Mouse (Mus musculus) stomach, postnatal 0 days (tissue): ENCODE data around the gene Ttc30a2. TPM values are rescaled to one million over a fixed set of nuclear protein-coding genes. Genes with fewer than 3 reads are reported as not detected.

Experiments
- ATAC-seq: fragments of 200-750 bp; cut with Nextera tagmentation; 2 replicates; pipeline ENCODE4 v1.8.0; 2017; ENCODE audit not compliant: low FRiP score, low TSS enrichment
- DNase-seq: peaks from one replicate; pipeline ENCODE4 v3.0.0-alpha.2; 2016; ENCODE audit warnings: low spot score
- H3K27ac ChIP-seq: fragments of 300-500 bp; sonication (generic); replicated peaks from 2 replicates; pipeline ENCODE4 v1.5.1; 2014; ENCODE audit warnings: mild to moderate bottlenecking, control low read depth
- H3K27me3 ChIP-seq: fragments of 300-500 bp; sonication (generic); 2 replicates; pipeline ENCODE4 v1.6.1; 2014; ENCODE audit warnings: low read length; ENCODE audit not compliant: control insufficient read depth, insufficient read depth
- H3K36me3 ChIP-seq: fragments of 300-500 bp; sonication (generic); 2 replicates; pipeline ENCODE4 v1.6.1; 2014; ENCODE audit warnings: low read length, mixed read lengths; ENCODE audit not compliant: control insufficient read depth, insufficient read depth
- H3K4me1 ChIP-seq: fragments of 300-500 bp; sonication (generic); replicated peaks from 2 replicates; pipeline ENCODE4 v1.6.1; 2014; ENCODE audit warnings: antibody characterized with exemption; ENCODE audit not compliant: control insufficient read depth, insufficient read depth
- H3K4me2 ChIP-seq: fragments of 300-500 bp; sonication (generic); replicated peaks from 2 replicates; pipeline ENCODE4 v1.6.1; 2014; ENCODE audit warnings: low read depth, mild to moderate bottlenecking, control low read depth, moderate library complexity
- H3K4me3 ChIP-seq: fragments of 300-500 bp; sonication (generic); 2 replicates; pipeline ENCODE4 v1.5.1; 2014; ENCODE audit warnings: low read depth, low read length, control low read depth
- H3K9ac ChIP-seq: fragments of 300-500 bp; sonication (generic); 2 replicates; pipeline ENCODE4 v1.6.1; 2014; ENCODE audit warnings: mild to moderate bottlenecking, low read length, control low read depth, mixed read lengths
- H3K9me3 ChIP-seq: fragments of 300-500 bp; sonication (generic); 2 replicates; pipeline ENCODE4 v1.6.1; 2016; ENCODE audit warnings: low read length; ENCODE audit not compliant: control insufficient read depth
- CTCF ChIP-seq: IDR thresholded peaks from 2 replicates; pipeline ENCODE4 v1.5.1; 2016; ENCODE audit warnings: antibody characterized with exemption, low read depth, mild to moderate bottlenecking, moderate library complexity
- EP300 ChIP-seq: optimal IDR thresholded peaks from 2 replicates; pipeline ENCODE3; 2016; ENCODE audit warnings: antibody characterized with exemption
- WGBS: fragments of 180-500 bp; shearing (Covaris S2); extraction: QIAGEN DNeasy Blood & Tissue Kit; methylation state at CpG from one replicate; pipeline ENCODE4 v1.1.7; 2014; 5-methylcytosine and 5-hydroxymethylcytosine counted together
- polyA plus RNA-seq: library from polyadenylated mRNA; unstranded; fragments of >200 nt; fragmentation: Nextera tagmentation; extraction: Ambion mirVana; gene quantifications from 2 replicates; pipeline ENCODE4 v1.2.1, GENCODE M21; 2015

The Ttc30a2 gene
- polyA plus RNA-seq, 1 experiment from 2014 or later = 0.27 TPM

DNA sequence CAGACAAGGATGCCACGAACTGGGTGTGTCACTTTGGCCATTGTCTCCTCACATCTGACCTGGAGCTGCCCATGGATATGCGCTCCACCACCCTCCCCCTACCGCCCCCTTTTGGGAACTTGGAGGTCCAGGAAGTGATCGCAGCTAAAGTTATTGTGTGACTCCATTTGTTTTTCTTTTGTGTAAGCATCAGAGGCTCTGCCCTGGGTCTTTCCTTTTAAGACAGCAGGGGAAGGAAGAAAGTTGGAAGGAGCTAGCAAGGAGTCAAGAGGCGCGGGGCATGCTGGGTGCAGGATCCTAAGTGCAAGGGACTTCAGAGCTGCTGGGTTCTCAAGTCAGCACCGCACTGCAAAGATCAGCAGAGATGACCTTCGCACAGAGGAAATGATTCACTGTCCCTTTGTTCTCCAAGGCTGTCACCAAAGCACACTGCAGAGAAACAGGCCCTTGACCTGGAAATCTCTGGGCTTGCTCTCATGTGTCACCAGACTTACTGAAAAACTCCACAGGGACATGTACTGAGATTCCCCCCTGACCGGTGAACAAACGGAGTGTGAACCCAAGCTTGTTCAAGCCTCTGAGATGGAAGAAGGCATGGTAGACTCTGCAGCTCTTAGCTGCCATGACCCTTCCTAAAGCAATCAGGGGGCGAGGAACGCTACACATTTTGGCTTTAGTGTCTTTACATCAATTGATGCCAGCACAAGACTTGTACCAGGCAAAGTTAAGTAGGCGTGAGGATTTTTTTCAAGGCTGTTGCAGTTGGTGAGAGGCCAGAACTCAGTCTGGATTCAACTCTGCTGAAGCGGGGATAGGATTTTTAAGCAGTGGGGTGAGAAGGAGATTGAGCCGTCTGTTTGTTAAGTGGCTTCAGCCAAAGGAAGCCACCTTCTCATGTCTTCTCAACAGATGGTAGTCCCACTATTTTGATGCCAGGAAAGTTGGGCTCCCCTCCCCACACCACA is 17.3 kb downstream of the Ttc30a2 start:
- no peaks in the 10 kb centered on the region for H3K9me3 ChIP-seq
- 56% methylated on average over 15 of the region's 15 CpGs for WGBS
- H3K4me1 ChIP-seq = peaks cover 10% of the 10 kb centered on the region
- no peaks in the 10 kb centered on the region for H3K27me3 ChIP-seq
- no peak for TF ChIP-seq EP300
- no peak for TF ChIP-seq CTCF
- peak overlapping the region; percentile 53 for H3K27ac ChIP-seq
- H3K36me3 ChIP-seq = no peaks in the 10 kb centered on the region
- peak overlapping the region; percentile 34; the same call in 1 of the 2 replicates for H3K4me2 ChIP-seq
- DNase-seq (peak; percentile 42), ATAC-seq (peak; percentile 64)
- no peak overlapping the region for H3K4me3 ChIP-seq
- 0 out of 2 replicates have a peak overlapping the region, but pooled peaks have one; percentile 24 for H3K9ac ChIP-seq

DNA sequence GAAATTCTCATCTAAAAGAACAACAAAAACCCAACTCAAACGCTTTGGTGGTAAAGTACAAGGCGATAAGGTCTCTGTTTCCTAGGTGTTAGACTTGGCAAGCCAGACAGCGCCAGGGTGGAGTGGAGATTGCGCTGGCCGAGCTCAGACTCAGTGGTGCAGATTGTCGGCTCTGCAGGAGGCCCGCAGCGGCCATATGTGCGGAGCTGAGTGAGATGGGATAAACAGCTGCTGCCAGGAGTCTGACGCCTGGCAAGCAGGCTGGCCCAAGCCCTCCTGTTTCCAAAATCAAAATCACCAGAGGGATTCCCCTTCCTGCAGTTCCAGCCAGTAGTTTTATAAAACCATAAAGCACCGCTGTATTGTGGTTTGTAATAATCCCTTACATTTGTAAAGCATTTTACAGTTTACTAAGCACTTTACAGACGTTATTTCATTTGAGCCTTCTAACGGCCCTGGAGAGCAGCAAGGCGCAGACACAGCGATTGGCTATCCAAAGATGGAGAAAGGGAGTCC is 18.1 kb downstream of the Ttc30a2 start:
- 13% methylated on average over 15 of the region's 15 CpGs for WGBS
- no peak overlapping the region for H3K4me3 ChIP-seq

DNA sequence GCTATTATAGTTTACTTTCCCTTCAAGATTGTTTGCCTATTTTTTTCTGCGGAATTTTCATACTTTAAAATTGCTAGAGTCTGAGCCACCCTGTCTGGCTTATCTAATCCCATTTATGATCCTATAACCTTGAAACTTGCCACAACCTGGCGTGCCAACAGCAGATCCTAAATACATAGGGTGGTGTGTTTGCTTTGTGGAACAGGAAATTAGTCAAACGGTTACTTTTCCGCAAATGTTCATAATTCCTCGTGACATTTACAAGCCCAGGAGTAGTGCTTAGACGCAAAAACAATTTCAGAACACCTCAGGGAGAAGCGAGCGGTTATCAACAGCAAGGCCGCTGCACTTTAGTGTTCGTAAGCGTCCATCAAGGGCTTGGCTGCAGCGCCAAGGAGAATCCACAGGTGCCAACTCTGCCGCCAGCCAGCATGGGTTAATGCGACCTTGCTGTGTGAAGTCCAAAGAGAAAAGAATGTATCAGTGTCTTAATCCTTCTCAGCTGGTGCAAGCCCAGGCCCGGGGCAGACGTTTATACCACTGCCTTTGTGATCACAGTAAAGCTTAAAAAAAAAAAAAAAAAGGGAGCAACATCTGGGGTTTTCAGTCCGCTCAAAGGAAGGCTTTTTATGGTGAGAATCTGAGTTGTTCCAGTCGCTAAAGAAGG is 18.7 kb downstream of the Ttc30a2 start:
- Histone ChIP-seq H3K4me3 (no peak overlapping the region), H3K27me3 (no peaks in the 10 kb centered on the region), H3K9ac (0 out of 2 replicates have a peak overlapping the region, but pooled peaks have one; percentile 0), H3K4me1 (peaks cover 10% of the 10 kb centered on the region), H3K27ac (peak overlapping the region; percentile 53), H3K36me3 (no peaks in the 10 kb centered on the region), H3K9me3 (no peaks in the 10 kb centered on the region), H3K4me2 (peak overlapping the region; percentile 15)
- TF ChIP-seq EP300 (no peak), CTCF (no peak)
- WGBS = 27% methylated on average over 18 of the region's 18 CpGs
- peak; percentile 34 for DNase-seq
- ATAC-seq = no peak

More for the DNA sequence above, 18.1 kb downstream of the Ttc30a2 start:
- no peaks in the 10 kb centered on the region for H3K9me3 ChIP-seq
- H3K4me1 ChIP-seq = peaks cover 10% of the 10 kb centered on the region
- peak overlapping the region; percentile 53 for H3K27ac ChIP-seq
- DNase-seq = peak; percentile 42
- peak overlapping the region; percentile 34; the same call in 1 of the 2 replicates for H3K4me2 ChIP-seq
- H3K9ac ChIP-seq = 0 out of 2 replicates have a peak overlapping the region, but pooled peaks have one; percentile 24
- TF ChIP-seq CTCF = no peak
- no peak for TF ChIP-seq EP300
- no peak for ATAC-seq
- H3K27me3 ChIP-seq = no peaks in the 10 kb centered on the region
- no peaks in the 10 kb centered on the region for H3K36me3 ChIP-seq

DNA sequence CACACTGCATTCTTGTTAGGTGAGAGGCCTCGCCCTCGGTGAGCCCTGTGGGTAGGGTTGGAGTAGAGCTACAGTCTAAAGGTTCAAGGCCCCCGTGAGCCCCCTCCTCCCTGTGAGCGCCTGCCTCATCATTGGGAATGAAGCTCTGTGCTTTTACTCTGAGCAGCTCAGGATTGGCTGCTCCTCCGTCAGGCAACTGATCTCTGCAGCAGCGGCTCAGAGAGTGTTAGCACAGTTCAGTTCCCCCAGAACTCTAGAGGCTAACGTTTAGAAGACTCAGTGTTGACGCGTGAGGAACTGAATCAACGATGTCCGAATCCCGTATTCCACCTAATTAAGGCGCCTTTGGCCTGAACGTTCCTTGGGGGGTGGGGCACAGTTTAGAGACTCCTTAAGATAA is 22.3 kb downstream of the Ttc30a2 start:
- no peaks in the 10 kb centered on the region for H3K27me3 ChIP-seq
- H3K4me3 ChIP-seq = no peak overlapping the region
- H3K36me3 ChIP-seq = no peaks in the 10 kb centered on the region
- WGBS = 49% methylated on average over 14 of the region's 14 CpGs
- TF ChIP-seq CTCF = no peak
- TF ChIP-seq EP300 = no peak
- DNase-seq (no peak), ATAC-seq (no peak)
- no peaks in the 10 kb centered on the region for H3K9me3 ChIP-seq
- H3K27ac ChIP-seq = no peak overlapping the region
- H3K9ac ChIP-seq = no peak overlapping the region
- no peak overlapping the region for H3K4me2 ChIP-seq
- H3K4me1 ChIP-seq = peaks cover 9% of the 10 kb centered on the region

DNA sequence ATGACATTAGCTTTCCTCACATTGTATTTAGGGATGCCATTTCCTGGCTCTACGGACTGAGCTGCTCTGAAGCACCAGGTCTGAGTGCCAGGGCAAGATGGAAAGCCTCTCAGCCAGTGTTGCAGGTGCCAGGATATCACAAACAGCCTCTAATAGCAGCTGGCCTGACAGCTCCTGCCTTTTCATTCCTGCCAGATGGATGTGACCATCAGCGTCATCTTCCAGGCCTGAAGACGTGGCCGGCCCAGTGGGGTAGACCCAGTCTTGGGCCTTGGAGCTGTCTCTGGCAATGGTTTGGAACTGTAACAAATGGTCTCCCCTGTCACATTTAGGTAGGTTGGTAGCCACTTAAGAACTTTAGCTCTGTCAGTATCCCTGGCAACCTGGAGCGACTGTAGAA is 24.6 kb downstream of the Ttc30a2 start:
- H3K4me2 ChIP-seq = no peak overlapping the region
- H3K4me3 ChIP-seq = no peak overlapping the region
- H3K9ac ChIP-seq = no peak overlapping the region
- TF ChIP-seq EP300 = no peak
- no peak for TF ChIP-seq CTCF
- H3K9me3 ChIP-seq = no peaks in the 10 kb centered on the region
- H3K36me3 ChIP-seq = no peaks in the 10 kb centered on the region
- no peaks in the 10 kb centered on the region for H3K27me3 ChIP-seq
- H3K27ac ChIP-seq = no peak overlapping the region
- DNase-seq (no peak), ATAC-seq (no peak)
- no peaks in the 10 kb centered on the region for H3K4me1 ChIP-seq
- 90% methylated on average over 5 of the region's 5 CpGs for WGBS
